Mouse (Mus musculus): ENCODE results near the gene Ntn4.

- TF ChIP-seq CTCF (IDR thresholded peaks at IDR 0.05; ENCODE audit: control insufficient read depth, insufficient read depth, insufficient read length), result no peak
- no peak for TF ChIP-seq CEBPB (IDR thresholded peaks at IDR 0.05; ENCODE audit: low read depth)
- TF ChIP-seq MYOD1 (IDR thresholded peaks at IDR 0.05; ENCODE audit: control insufficient read depth, insufficient read length, low read depth), result no peak
- no peak for TF ChIP-seq MAX (IDR thresholded peaks at IDR 0.05)
- no peak for TF ChIP-seq USF1 (IDR thresholded peaks at IDR 0.05; ENCODE audit: low read depth)
Measured at GRCm38 (mm10) chr10:93644451-93644941, 4.0 kb downstream of the Ntn4 start.
